Mouse (Mus musculus): ENCODE data around the gene Zfp467. TPM values are rescaled to one million over a fixed set of nuclear protein-coding genes. Genes with fewer than 3 reads are reported as not detected.

Zfp467 gene
- total and polyA plus RNA-seq, 2 experiments from 2014 or later, result 20.2 to 22.1 TPM

DNA sequence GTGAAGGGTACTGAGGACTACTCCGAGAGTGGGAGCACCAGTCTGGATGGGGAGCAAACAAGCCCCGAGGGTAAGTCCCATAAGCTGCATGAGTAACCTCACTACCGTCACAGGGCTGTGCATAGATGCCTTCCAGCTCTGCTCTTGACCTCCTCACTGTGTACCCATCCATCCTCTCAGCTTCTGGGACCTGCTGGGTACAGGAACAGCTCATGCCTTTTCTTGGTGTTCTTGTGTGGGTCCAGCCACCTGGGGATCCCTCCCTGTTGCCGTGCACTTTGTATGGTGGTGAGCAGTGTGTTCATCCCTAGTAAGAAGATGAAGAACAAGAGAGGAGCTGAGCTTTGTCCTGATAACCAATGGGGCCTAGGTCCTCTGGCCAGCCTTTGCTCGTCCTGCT is 41.6 kb downstream of the Zfp467 start:
- Histone ChIP-seq H3K9me3 (replicated peaks; ENCODE audit: control insufficient read depth, low read length) (no peaks in the 10 kb centered on the region), H3K4me1 (ENCODE audit: control insufficient read depth, insufficient read depth) (peaks cover 7% of the 10 kb centered on the region; the same call in 1 of the 2 replicates), H3K27me3 (ENCODE audit: control insufficient read depth, insufficient read depth, low read length) (no peaks in the 10 kb centered on the region), H3K4me3 (ENCODE audit: low read depth, low read length) (no peak overlapping the region), H3K9ac (replicated peaks; ENCODE audit: low read depth, low read length) (no peak overlapping the region), H3K36me3 (replicated peaks; ENCODE audit: control insufficient read depth, insufficient read depth, low read length) (peaks cover 56% of the 10 kb centered on the region), H3K4me2 (ENCODE audit: low read depth, low read length) (no peak overlapping the region), H3K27ac (ENCODE audit: low read depth) (no peak overlapping the region)
- TF ChIP-seq EP300 (IDR thresholded peaks at IDR 0.05; ENCODE audit: low read depth), result no peak
- no peak for TF ChIP-seq CTCF (IDR thresholded peaks at IDR 0.05; ENCODE audit: low read depth)
- DNase-seq (ENCODE audit: low spot score) (no peak), ATAC-seq (ENCODE audit: insufficient read depth, low read depth) (no peak)
- 92% methylated on average over 5 of the region's 5 CpGs for WGBS

GRCm38 (mm10) chr6:48399906-48400305 is 45.7 kb downstream of the Zfp467 start:
- Histone ChIP-seq H3K4me1 (ENCODE audit: control insufficient read depth, insufficient read depth) (peaks cover 37% of the 10 kb centered on the region), H3K4me3 (ENCODE audit: low read depth, low read length) (no peak overlapping the region), H3K4me2 (ENCODE audit: low read depth, low read length) (no peak overlapping the region), H3K36me3 (replicated peaks; ENCODE audit: control insufficient read depth, insufficient read depth, low read length) (peaks cover 14% of the 10 kb centered on the region), H3K9me3 (replicated peaks; ENCODE audit: control insufficient read depth, low read length) (no peaks in the 10 kb centered on the region), H3K27ac (ENCODE audit: low read depth) (no peak overlapping the region), H3K27me3 (ENCODE audit: control insufficient read depth, insufficient read depth, low read length) (no peaks in the 10 kb centered on the region), H3K9ac (replicated peaks; ENCODE audit: low read depth, low read length) (no peak overlapping the region)
- WGBS, result 75% methylated on average over 5 of the region's 5 CpGs
- DNase-seq (ENCODE audit: low spot score) (peak; percentile 25), ATAC-seq (ENCODE audit: insufficient read depth, low read depth) (no peak)
- no peak for TF ChIP-seq EP300 (IDR thresholded peaks at IDR 0.05; ENCODE audit: low read depth)
- TF ChIP-seq CTCF (IDR thresholded peaks at IDR 0.05; ENCODE audit: low read depth), result no peak

DNA sequence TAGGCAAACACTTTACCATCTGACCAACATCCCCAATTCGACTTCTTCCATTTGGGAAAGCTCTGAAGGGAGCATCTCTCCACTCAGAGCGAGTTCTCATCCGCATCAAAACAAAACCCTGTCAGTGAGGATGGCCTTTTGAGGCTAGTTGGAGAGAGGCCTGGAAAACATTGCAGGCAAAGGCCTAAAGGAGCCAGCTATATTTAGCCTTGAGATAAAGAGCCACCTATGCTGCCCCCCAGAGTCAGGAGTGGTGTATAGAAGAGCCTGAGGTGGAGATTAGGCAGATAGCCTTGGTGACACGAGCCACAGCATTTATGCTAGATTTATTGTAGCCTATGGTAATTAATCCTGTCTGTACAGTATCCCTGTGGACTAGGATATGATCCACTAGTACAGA is 48.3 kb downstream of the Zfp467 start:
- Histone ChIP-seq H3K4me3 (ENCODE audit: low read depth, low read length) (no peak overlapping the region), H3K9ac (replicated peaks; ENCODE audit: low read depth, low read length) (0 out of 2 replicates have a peak overlapping the region, but pooled peaks have one; percentile 20), H3K4me1 (ENCODE audit: control insufficient read depth, insufficient read depth) (peaks cover 40% of the 10 kb centered on the region), H3K27ac (ENCODE audit: low read depth) (peak overlapping the region; percentile 90), H3K4me2 (ENCODE audit: low read depth, low read length) (peak overlapping the region; percentile 84), H3K9me3 (replicated peaks; ENCODE audit: control insufficient read depth, low read length) (no peaks in the 10 kb centered on the region), H3K27me3 (ENCODE audit: control insufficient read depth, insufficient read depth, low read length) (no peaks in the 10 kb centered on the region), H3K36me3 (replicated peaks; ENCODE audit: control insufficient read depth, insufficient read depth, low read length) (no peaks in the 10 kb centered on the region)
- 37% methylated on average over 4 of the region's 4 CpGs for WGBS
- ATAC-seq (ENCODE audit: insufficient read depth, low read depth), result peak; percentile 64; the same call in 1 of the 2 replicates
- DNase-seq (ENCODE audit: low spot score), result peak; percentile 85
- 0 out of 2 replicates have a peak, but pooled peaks have one; percentile 34 for TF ChIP-seq EP300 (IDR thresholded peaks at IDR 0.05; ENCODE audit: low read depth)
- peak; percentile 53 for TF ChIP-seq CTCF (IDR thresholded peaks at IDR 0.05; ENCODE audit: low read depth)

- no peak for DNase-seq (ENCODE audit: low spot score)
- WGBS, result 89% methylated on average over 1 of the region's 1 CpGs
- Histone ChIP-seq H3K9me3 (replicated peaks; ENCODE audit: control insufficient read depth, low read length) (no peaks in the 10 kb centered on the region), H3K4me3 (ENCODE audit: low read depth, low read length) (0 out of 2 replicates have a peak overlapping the region, but pooled peaks have one; percentile 83), H3K9ac (replicated peaks; ENCODE audit: low read depth, low read length) (peak overlapping the region; percentile 81; the same call in 1 of the 2 replicates), H3K27ac (ENCODE audit: low read depth) (peak overlapping the region; percentile 90), H3K36me3 (replicated peaks; ENCODE audit: control insufficient read depth, insufficient read depth, low read length) (no peaks in the 10 kb centered on the region), H3K4me1 (ENCODE audit: control insufficient read depth, insufficient read depth) (peaks cover 40% of the 10 kb centered on the region), H3K4me2 (ENCODE audit: low read depth, low read length) (peak overlapping the region; percentile 84), H3K27me3 (ENCODE audit: control insufficient read depth, insufficient read depth, low read length) (no peaks in the 10 kb centered on the region)
- ATAC-seq (ENCODE audit: insufficient read depth, low read depth), result no peak
- TF ChIP-seq EP300 (IDR thresholded peaks at IDR 0.05; ENCODE audit: low read depth) (no peak), CTCF (IDR thresholded peaks at IDR 0.05; ENCODE audit: low read depth) (no peak)
Observed at GRCm38 (mm10) chr6:48396686-48397085, 48.9 kb downstream of the Zfp467 start.

DNA sequence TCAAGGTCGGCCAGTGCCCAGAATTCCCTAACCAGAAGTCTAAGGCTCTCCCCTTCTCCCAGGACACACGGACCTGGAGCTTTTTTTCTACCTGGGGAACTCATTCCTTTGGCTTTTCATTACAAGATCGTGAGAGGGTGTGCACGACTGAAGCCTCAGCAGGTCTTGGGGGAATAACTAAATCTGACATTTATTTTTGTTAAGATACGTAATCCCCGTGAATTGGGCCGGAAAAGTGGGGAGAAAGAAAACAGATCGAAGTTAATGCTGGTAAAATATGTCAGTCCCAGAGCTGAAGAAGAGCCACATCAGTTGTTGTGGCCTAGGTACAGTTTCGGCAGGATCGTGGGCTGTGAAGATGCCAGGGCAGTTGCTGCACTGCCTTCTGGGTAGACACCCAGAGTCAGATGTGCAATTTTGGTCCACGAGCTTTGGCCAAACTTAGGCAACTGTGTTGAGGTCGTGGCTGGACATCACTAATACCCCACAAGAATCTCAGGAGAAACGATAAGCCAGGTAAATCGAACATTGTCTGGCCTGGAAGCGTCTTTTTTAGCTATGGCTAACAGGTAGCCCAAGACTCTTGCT is 49.5 kb downstream of the Zfp467 start:
- 27% methylated on average over 15 of the region's 15 CpGs for WGBS
- H3K9ac ChIP-seq (replicated peaks; ENCODE audit: low read depth, low read length), result peak overlapping the region; percentile 81
- no peaks in the 10 kb centered on the region for H3K36me3 ChIP-seq (replicated peaks; ENCODE audit: control insufficient read depth, insufficient read depth, low read length)
- no peaks in the 10 kb centered on the region for H3K27me3 ChIP-seq (ENCODE audit: control insufficient read depth, insufficient read depth, low read length)
- peaks cover 40% of the 10 kb centered on the region for H3K4me1 ChIP-seq (ENCODE audit: control insufficient read depth, insufficient read depth)
- H3K27ac ChIP-seq (ENCODE audit: low read depth), result peak overlapping the region; percentile 90
- no peak for ATAC-seq (ENCODE audit: insufficient read depth, low read depth)
- H3K4me3 ChIP-seq (ENCODE audit: low read depth, low read length), result peak overlapping the region; percentile 83
- DNase-seq (ENCODE audit: low spot score), result no peak
- peak overlapping the region; percentile 84 for H3K4me2 ChIP-seq (ENCODE audit: low read depth, low read length)
- TF ChIP-seq EP300 (IDR thresholded peaks at IDR 0.05; ENCODE audit: low read depth) (no peak), CTCF (IDR thresholded peaks at IDR 0.05; ENCODE audit: low read depth) (no peak)
- no peaks in the 10 kb centered on the region for H3K9me3 ChIP-seq (replicated peaks; ENCODE audit: control insufficient read depth, low read length)

Data from heart, postnatal 0 days (tissue).